Mouse (Mus musculus) G1E (cell line): ENCODE measurements around the gene Slc9a3r2. TPM values are rescaled to one million over a fixed set of nuclear protein-coding genes. Genes with fewer than 3 reads are reported as not detected.

ENCODE experiments used
- ATAC-seq: 2 replicates; pipeline ENCODE4 v1.8.0; 2016; ENCODE audit warnings: mild to moderate bottlenecking; ENCODE audit not compliant: insufficient number of reproducible peaks, poor library complexity, low FRiP score, severe bottlenecking; ENCODE audit errors: extremely low read depth
- DNase-seq: peaks from one replicate; pipeline ENCODE4 v3.0.0; 2012; ENCODE audit warnings: low spot score
- H3K27me3 ChIP-seq: 2 replicates; pipeline ENCODE4 v1.6.1; 2012; ENCODE audit warnings: mild to moderate bottlenecking, low read length, inconsistent platforms; ENCODE audit not compliant: insufficient read depth
- H3K36me3 ChIP-seq: replicated peaks from 2 replicates; pipeline ENCODE3; 2012; ENCODE audit warnings: mild to moderate bottlenecking, inconsistent platforms
- H3K4me1 ChIP-seq: 2 replicates; pipeline ENCODE4 v1.6.1; 2012; ENCODE audit warnings: low read depth, low read length, inconsistent platforms, mixed read lengths; ENCODE audit not compliant: insufficient read depth
- H3K4me3 ChIP-seq: 2 replicates; pipeline ENCODE4 v1.5.1; 2012; ENCODE audit warnings: low read depth, mild to moderate bottlenecking, inconsistent platforms, low read length, moderate library complexity, mixed read lengths
- H3K9me3 ChIP-seq: replicated peaks from 2 replicates; pipeline ENCODE4 v1.6.1; 2012; ENCODE audit warnings: inconsistent platforms
- CTCF ChIP-seq: IDR thresholded peaks from 2 replicates; pipeline ENCODE4 v1.5.1; 2012; ENCODE audit warnings: low read depth, low read length, inconsistent platforms, mixed read lengths
- GATA1 ChIP-seq: IDR thresholded peaks from 2 replicates; pipeline ENCODE4 v1.6.1; 2012; ENCODE audit warnings: borderline replicate concordance, low read length, inconsistent platforms, mixed read lengths
- GATA2 ChIP-seq: IDR thresholded peaks from 2 replicates; pipeline ENCODE4 v1.6.1; 2012; ENCODE audit warnings: low read depth, low read length, inconsistent platforms, borderline replicate concordance
- POLR2AphosphoS5 ChIP-seq: IDR thresholded peaks from 2 replicates; pipeline ENCODE4 v1.6.1; 2012; ENCODE audit warnings: low read depth, low read length, inconsistent platforms; ENCODE audit not compliant: insufficient replicate concordance
- TAL1 ChIP-seq: conservative IDR thresholded peaks from 2 replicates; pipeline ENCODE4 v1.6.1; 2012; ENCODE audit warnings: low read depth, low read length, inconsistent platforms, mixed read lengths
- polyA plus RNA-seq: library from polyadenylated mRNA; stranded (reverse); fragments of >175 nt; gene quantifications from 2 replicates; pipeline ENCODE4 v1.2.3, GENCODE M21; 2012
- total RNA-seq, 2 experiments: library from RNA; stranded (forward) in 1 of 2; stranded (reverse) in 1 of 2; fragments of 200-1000 nt in 1 of 2; fragments of >200 nt in 1 of 2; fragmentation: Nextera tagmentation in 1 of 2; gene quantifications; 2 replicates each; pipeline ENCODE4 v1.2.3; 2014 to 2017

The Slc9a3r2 gene
- total and polyA plus RNA-seq, 3 experiments = 0.07 to 0.16 TPM; not detected in 1

DNA sequence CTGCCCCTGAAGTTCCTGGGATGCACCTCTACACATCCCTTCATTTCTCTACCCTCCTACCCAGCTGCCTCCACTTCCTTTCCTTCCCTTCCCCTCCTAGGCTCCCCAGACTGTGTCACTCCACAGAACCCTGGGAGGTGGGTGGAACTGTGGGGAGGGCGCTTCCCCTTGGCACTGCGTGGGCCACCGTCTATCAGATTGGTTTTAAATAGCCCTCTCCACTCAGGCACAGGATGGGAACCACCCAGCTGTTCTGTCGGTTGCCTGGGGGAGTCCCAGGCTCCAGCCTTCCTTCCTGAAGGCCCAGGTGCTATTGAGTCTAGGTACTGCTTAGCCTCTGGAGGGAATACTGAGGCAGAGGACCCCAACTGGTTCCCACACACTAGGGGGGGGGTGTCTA, 15.1 kb downstream of the Slc9a3r2 start:
- TF ChIP-seq GATA2 (no peak), GATA1 (no peak), POLR2AphosphoS5 (no peak), TAL1 (no peak), CTCF (no peak)
- DNase-seq (no peak), ATAC-seq (no peak)
- Histone ChIP-seq H3K9me3 (no peaks in the 10 kb centered on the region), H3K4me1 (peaks cover 41% of the 10 kb centered on the region), H3K4me3 (no peak overlapping the region), H3K36me3 (peaks cover 62% of the 10 kb centered on the region), H3K27me3 (no peaks in the 10 kb centered on the region)

DNA sequence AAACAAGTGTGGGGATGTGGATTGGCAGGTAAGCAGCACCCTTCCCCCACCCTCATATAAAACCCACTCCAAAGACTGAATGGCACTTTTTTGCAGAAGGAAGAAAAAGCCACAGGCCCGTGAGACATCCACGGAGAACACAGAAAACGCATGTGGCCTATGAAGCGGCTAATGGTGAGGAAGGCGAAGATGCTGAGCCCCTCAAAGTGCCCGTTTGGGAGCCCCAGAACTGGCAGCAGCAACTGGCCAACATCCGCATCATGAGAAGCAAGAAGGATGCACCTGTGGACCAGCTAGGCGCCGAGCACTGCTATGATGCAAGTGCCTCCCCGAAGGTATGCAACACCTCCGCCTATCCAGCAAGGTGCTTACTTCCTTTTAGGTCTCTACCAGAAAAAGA, 16.3 kb downstream of the Slc9a3r2 start:
- ATAC-seq (no peak), DNase-seq (no peak)
- Histone ChIP-seq H3K27me3 (no peaks in the 10 kb centered on the region), H3K9me3 (no peaks in the 10 kb centered on the region), H3K36me3 (peaks cover 67% of the 10 kb centered on the region), H3K4me1 (peaks cover 48% of the 10 kb centered on the region), H3K4me3 (no peak overlapping the region)
- no peak for TF ChIP-seq GATA2
- TF ChIP-seq GATA1 = no peak
- no peak for TF ChIP-seq TAL1
- no peak for TF ChIP-seq CTCF
- TF ChIP-seq POLR2AphosphoS5 = no peak

- TF ChIP-seq GATA1 = no peak
- TF ChIP-seq TAL1 = no peak
- TF ChIP-seq CTCF = no peak
- TF ChIP-seq GATA2 = no peak
- no peak for TF ChIP-seq POLR2AphosphoS5
- DNase-seq = peak; percentile 18
- no peak for ATAC-seq
- Histone ChIP-seq H3K27me3 (no peaks in the 10 kb centered on the region), H3K36me3 (peaks cover 69% of the 10 kb centered on the region), H3K4me1 (peaks cover 51% of the 10 kb centered on the region), H3K4me3 (peak overlapping the region; percentile 83), H3K9me3 (no peaks in the 10 kb centered on the region)
These were observed 17.2 kb downstream of the Slc9a3r2 start for GRCm38 (mm10) chr17:24632813-24633449.

DNA sequence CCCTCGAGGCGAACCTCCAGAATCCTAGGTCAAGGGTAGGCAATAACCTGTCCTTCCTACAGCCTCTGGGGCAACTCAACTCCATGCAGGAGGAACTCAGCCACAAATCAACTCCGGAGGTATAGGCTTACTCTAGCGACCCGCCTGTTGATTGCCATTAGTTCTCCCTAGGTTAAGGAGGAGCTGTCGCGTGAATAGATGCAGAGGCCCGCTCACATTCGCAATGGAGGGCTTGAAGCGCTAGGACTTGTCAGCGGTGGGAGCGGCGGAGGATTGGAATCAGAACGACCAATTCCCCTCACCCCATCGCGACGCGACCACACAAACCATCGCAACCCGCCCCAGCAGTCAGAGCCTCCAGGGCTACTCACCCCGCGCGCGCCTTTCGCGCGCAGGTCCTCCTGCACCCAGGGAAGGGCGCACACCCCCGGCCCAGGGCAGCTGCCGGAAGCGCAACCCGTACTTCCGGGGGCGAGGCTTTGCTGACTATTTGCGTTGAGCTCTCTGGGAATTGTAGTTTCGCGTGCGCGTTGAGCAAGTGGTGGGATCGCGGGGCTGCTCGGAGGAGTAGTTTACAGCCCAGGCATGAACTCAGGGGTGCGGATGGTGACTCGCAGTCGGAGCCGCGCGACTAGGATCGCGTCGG, 17.8 kb downstream of the Slc9a3r2 start, which contains the start of the genes Tsc2 and Nthl1:
Gene Tsc2 (minus strand): TSS at position 464 of the 646 bp plus-strand sequence.
Gene Nthl1 (plus strand): TSS at position 514 of the 646 bp plus-strand sequence.
- Histone ChIP-seq H3K36me3 (peaks cover 72% of the 10 kb centered on the region), H3K9me3 (no peaks in the 10 kb centered on the region), H3K27me3 (no peaks in the 10 kb centered on the region), H3K4me3 (peak within 1 kb of the TSS; percentile 83), H3K4me1 (peaks cover 51% of the 10 kb centered on the region)
- ATAC-seq = peak; percentile 86
- TF ChIP-seq POLR2AphosphoS5 (no peak), CTCF (no peak), TAL1 (no peak), GATA2 (no peak), GATA1 (no peak)
- DNase-seq = peak; percentile 94

- Histone ChIP-seq H3K27me3 (no peaks in the 10 kb centered on the region), H3K9me3 (no peaks in the 10 kb centered on the region), H3K36me3 (peaks cover 76% of the 10 kb centered on the region), H3K4me1 (peaks cover 48% of the 10 kb centered on the region), H3K4me3 (no peak overlapping the region)
- no peak for DNase-seq
- TF ChIP-seq CTCF = no peak
- ATAC-seq = no peak
These were observed 20.1 kb downstream of the Slc9a3r2 start for GRCm38 (mm10) chr17:24630072-24630471.

DNA sequence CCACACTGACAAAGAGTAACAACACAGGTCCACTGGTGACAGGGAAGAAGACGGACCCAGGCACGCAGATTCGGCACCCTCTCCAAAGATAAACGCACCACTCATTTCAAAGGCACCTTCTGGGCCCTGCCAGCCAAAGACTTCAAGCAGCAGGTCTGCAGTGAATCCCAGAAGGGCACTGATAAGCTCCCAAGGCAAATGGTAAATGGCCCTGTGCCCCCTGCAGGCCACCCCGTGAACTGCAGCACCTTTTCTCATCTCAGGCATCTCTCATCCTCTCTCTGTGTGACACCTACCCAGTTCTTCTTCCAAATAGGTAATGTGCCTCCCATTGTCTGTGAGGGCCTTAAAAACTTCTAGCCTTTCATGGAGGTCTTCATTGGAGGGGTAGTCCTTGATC, 21.5 kb downstream of the Slc9a3r2 start:
- Histone ChIP-seq H3K4me1 (peaks cover 44% of the 10 kb centered on the region), H3K27me3 (no peaks in the 10 kb centered on the region), H3K9me3 (no peaks in the 10 kb centered on the region), H3K4me3 (no peak overlapping the region), H3K36me3 (peaks cover 77% of the 10 kb centered on the region)
- DNase-seq (peak; percentile 69), ATAC-seq (no peak)
- no peak for TF ChIP-seq POLR2AphosphoS5
- TF ChIP-seq CTCF = peak; percentile 98
